Mouse (Mus musculus) cortical plate, adult 2 months (tissue): ENCODE data around the gene Plod1.

Source experiments
- CTCF ChIP-seq: fragments of 200-500 bp; IDR thresholded peaks from 2 replicates; pipeline ENCODE4 v1.5.1; 2011; ENCODE audit warnings: mild to moderate bottlenecking, control low read depth, low read length; ENCODE audit not compliant: insufficient read depth; ENCODE audit errors: extremely low read depth
- POLR2A ChIP-seq: fragments of 200-500 bp; IDR thresholded peaks from 2 replicates; pipeline ENCODE4 v1.6.1; 2011; ENCODE audit warnings: mild to moderate bottlenecking, low read length, control low read depth; ENCODE audit not compliant: insufficient read depth; ENCODE audit errors: extremely low read depth

DNA sequence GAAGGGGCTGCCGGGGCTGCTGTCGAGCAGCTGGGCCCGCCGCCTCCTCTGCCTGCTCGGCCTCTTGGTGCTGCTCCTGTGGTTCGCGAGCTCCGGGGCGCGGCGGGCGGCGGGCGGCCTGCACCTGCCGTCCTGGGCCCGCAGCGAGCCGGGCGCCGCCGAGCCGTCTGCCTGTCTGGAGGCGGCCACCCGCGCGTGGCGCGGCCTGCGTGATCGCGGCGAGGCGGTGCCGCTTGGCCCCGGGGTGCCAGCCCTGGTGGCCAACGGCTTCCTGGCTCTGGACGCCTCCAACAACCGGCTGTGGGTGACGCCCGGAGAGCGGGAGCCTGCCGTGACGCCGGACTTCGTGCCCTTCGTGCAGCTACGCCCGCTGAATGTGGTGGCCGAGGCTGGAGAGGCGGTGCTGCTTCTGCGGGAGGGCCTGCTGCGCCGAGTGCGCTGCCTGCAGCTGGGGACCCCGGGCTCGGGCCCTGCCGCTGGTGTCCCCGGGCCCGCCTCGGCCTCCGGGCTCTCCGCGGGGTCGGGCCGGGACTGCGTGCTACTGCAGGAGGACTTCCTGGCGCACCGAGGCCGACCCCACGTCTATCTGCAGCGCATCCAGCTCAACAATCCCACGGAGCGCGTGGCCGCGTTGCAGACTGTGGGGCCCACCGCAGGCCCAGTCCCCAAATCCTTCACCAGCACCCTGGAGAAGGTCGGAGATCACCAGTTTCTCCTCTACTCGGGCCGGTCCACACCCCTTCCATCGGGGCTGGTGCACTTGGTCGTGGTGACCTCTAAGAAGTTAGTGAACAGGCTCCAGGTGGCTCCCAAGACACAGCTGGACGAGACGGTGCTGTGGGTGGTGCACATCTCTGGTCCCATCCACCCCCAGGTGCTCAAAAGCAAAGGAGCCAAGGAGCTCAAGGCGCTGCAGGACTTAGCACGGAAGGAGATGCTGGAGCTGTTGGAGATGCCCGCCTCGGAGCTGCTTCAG lies 4.8 kb upstream of the Plod1 start:
- TF ChIP-seq CTCF (no peak), POLR2A (no peak)
